Mouse (Mus musculus) adrenal gland, postnatal 25 days (tissue): Measurements from ENCODE around the gene Akr7a5. TPM values are rescaled to one million over a fixed set of nuclear protein-coding genes. Genes with fewer than 3 reads are reported as not detected.

Experiments used
- DNase-seq: peaks from one replicate; pipeline ENCODE4 v3.0.0; 2021; ENCODE audit warnings: mixed read lengths
- total RNA-seq: library from RNA; stranded (reverse); gene quantifications from 2 replicates; pipeline ENCODE4 v1.2.3, GENCODE M21; 2021

The Akr7a5 gene
- total RNA-seq, 1 experiment from 2014 or later, result 69.4 TPM

DNA sequence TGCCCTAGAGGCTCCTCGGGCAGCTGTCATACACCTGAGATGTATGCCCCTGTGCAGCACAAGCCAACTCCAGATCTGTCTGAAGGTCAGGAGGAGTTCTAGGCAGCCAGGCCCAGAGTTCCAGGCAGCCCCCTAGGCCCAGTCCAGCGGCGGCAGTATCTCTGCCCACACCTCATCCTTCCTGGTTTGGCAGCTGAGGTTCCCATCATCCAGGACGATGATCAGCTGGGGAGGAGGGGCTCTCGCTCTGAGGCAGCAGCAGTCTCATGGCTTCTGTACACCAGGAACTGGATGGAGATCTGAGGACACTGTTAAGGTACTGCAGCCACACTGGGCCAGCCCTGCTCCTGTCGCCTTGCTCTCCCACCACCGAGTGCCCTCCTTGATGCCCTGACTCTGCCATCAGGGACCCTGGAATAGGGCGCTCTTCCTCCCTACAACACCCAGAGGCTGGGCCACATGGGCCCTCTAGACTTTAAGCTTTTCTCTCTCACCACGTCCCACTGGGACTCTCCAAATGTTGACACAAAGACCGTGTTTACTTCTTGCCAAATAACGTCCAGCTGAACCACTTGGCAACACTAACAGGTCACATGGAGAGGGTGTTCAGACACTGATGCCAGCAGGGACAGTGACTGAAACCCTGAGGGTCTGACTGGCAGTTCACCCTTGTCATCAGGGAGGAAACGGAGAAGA lies 11.7 kb upstream of the Akr7a5 start:
- no peak for DNase-seq

DNA sequence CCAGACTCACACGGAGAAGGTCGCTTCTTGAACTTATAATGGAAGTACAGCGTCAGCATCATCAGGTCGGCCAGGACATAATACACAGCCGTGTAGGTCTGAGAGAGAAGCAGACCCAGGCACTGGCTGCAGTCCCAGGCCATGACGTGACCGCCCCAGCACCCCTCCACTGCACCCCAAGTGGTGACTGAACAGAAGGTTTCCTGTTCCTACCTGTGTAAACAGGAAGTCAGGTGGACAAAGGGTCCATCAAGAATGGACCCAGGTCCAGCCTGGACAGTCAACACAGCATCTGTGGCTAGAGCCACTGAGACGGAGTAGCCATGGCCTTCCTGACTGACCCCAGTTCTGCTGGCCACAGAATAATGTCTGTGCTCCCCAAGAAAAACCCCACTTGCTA lies 8.8 kb upstream of the Akr7a5 start:
- no peak for DNase-seq

DNA sequence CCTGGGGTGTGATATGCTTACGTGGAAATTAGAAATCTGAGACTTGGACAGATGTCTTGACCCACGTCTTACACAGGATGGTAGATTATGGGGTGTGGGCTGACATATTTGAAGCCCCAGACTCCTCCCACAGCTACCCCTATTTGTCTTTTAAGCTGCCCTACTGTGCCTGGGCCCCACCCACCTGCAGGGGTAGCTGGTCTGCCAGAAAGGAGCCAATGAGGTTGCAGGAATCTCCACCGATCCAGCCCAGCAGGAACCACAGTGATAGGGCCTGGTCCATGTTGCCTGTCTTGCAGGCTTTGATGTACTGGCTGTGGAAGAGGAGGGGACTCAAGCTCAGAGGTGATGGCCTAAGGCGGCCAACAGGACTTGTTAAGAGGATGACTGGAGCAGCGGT lies 8.3 kb upstream of the Akr7a5 start:
- no peak for DNase-seq

DNA sequence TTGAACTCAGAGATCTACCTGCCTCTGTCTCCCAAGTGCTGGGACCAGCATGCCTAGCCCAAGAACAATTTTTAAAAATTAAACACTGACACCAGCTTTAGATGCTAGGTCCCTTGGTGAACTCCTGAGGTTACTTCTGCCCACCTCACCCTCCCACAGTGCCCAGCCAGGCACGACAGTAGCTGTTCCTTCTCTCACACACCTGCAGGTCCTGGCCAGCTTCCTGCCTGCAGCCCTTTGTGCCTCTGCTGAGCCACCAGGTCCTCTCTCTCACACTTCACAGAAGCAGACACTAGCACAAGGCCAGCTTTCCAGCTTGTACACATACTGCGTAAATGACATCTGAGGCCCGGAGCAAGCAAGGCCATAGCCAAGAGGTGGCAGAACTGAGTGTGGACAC lies 5.0 kb upstream of the Akr7a5 start:
- DNase-seq, result no peak

DNA sequence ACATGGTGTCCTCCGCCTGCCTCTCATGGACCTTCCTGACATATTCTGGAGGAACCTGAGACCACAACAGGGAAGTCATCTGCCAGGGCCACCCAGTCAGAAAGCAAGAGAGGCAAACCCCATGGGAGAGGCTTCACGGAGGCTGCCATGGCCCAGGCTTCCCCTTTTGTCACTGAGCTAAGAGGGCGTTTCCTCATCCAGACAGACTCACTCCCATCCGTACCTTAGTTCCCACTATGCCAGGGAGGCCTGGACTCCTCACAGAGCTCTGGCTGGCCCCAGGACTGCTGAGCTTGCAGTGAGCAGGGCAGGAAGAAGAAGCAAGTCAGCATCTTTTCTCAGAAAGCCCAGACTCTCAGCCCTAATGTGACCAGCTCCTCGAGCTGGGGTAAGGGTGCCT lies 2.6 kb upstream of the Akr7a5 start:
- DNase-seq, result no peak

DNA sequence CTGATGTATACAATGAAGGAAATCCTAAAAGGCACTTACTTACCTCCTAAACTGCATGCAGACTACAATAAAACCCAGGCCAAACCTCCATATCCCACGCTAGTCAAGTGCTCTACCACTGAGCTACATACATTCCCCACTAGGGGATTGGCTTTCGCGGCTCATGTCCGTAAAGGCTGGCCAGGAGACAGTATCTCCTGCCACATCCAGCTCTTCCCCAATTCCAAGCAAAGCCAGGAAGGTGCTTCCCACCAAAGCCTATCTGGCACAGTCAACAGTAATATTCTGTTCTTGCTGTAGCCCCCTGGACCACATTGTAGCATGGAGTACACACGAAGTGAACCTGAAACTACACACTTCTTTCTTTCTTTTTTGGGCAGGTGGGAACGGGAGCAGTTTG lies 893 bp upstream of the Akr7a5 start:
- DNase-seq, result no peak

DNA sequence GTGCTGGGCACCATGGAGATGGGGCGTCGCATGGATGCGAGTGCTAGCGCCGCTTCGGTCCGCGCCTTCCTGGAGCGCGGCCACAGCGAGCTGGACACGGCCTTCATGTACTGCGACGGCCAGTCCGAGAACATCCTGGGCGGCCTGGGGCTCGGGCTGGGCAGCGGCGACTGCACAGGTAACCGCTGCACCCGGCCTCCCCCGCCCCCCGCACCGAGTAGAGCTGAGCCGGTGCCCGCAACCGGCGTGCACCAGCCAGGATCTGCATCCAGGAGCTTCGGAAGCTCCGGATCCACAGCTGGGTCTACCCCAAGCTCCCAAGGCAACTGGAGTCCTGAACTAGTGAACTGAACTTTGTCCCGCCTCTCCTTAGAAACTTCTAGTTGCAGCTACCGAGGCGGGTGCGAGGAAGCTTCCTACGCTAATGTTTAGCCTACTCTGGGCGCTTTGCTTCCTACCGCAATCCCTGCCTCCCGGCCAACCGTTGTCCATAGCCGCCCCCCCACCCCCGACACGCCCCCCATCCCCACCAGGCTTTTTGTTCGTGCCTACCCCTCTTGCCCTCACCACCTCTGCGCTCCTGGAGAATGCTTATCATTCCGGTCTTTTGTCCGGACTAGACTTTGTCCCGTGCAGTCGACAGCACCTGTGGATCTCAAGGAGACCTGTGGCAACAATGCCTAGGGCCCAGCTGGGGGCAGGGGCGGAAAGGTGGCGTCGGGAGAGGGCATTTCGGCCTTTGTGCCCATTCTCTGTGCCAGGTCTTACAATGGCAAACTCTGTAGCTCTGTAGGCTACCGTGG lies 556 bp downstream of the Akr7a5 start:
- DNase-seq, result no peak

DNA sequence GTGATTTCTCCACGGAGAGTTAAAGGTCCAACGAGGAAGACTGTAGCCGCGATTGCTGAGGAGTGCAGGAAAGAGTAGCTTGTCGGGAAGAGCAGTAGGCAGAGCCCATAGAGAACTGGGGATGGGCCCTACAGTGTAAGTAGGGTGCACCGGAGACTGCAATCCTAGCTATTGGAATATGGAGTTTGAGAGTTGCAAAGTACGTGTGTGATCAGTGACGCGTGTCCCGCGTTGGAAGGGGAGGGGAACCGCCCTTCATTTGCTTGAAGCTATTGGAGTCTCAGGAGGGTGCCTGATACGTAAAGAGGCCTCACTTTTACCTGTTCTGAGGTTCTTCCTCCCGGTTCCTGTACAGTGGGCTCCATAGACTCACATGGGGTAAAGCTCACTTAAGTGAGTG lies 1.2 kb downstream of the Akr7a5 start:
- no peak for DNase-seq

DNA sequence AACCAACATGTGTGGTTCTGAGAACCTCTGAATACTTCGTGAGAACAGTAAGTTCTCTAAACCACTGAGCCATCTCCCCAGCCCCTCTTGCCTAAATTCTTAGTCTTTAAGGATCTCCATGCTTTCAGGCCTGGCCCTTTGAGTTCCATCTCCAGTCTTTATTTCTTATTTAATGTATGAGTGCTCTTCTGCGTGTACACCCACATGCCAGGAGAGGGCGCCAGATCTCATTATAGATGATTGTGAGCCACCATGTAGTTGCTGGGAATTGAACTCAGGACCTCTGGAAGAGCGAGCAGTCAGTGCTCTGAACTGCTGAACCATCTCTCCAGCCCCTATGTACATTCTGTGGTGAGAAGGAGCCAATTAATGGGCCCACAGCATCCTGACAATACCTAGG lies 2.1 kb downstream of the Akr7a5 start:
- DNase-seq, result no peak

DNA sequence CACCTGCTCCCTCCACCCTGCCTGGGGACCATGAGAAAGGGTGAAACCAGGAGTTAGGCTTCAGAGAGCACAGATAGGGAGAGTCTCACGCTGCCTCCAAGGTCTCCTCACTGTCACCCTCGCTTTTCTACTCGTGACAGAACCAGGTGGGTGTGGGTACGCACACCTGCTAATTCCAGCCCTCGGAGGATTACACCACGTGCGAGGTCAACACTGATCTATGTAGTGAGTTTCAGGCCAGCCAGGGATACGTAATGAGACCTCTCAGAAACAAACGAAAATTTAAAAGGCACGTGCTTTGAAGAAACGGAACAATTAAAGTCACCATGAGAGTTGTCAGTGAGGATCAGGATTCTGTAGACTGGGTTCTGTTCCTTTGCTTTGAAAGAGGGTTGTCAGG lies 7.9 kb downstream of the Akr7a5 start:
- no peak for DNase-seq

DNA sequence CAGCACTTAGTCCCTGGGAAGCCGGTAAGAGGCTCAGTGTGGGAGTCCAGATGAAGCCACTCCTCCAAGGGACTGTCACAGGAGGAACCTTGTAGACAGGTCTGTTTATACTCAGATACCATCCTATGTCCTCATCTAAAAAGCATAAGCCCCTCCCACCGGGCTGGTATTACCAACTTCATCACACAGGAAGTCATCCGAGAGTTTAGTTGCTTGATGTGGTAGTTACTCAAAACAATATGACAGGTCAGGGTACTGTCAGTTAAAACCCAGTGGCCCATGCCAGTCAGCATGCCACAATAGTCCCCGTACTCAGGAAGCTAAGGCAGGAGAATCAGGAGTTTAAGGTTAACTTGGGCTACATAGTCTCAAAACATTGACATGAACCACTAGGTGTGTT lies 9.2 kb downstream of the Akr7a5 start:
- no peak for DNase-seq

DNA sequence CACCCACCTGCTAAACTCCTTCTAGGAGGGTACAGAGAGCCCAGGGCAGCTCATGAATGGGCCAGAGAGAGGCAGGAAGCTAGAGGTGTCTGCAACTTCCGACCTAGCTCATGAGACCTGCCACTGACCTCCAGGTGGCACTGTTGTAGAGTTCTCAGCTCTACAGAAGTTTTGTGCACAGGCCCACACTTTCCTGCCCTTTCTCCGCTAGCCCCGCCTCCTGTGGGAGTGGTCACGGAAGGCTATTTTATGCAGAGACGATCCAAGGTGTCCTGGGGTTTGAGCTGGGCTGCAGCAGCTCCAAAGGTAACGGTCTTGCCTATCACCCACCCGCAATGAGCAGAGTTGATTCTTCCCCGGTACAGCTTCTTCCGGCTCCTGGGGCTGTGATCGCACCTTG lies 20.1 kb downstream of the Akr7a5 start:
- peak; percentile 78 for DNase-seq

DNA sequence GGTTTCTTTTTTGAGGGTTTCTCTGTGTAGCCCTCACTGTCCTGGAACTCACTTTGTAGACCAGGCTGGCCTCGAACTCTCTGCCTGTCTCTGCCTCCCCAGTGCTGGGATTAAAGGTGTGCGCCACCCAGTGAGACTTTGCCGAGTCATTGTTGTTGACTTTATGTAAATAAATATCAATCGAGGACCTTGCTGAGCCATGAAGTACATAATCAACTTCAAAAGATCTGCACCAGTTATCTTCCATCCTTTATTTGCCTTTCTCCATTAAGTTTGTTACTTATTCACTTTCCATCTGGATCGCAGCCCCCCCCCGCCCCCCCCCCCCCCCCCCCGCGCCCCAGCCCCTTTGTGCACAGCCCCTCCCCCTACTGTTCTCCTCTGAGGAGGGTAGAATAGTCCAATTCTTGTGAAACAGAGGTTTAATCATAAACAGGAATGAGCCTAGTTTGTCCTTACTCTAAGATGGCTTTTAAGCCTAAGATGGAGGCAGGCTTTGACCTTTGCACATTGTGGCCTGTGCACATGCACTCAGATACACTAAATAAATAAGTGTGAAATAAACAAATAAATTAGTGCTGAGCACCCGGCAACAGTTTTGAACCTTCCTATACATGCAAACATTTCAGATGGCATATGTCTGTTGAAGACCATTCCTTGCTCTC lies 24.2 kb downstream of the Akr7a5 start:
- DNase-seq, result no peak

DNA sequence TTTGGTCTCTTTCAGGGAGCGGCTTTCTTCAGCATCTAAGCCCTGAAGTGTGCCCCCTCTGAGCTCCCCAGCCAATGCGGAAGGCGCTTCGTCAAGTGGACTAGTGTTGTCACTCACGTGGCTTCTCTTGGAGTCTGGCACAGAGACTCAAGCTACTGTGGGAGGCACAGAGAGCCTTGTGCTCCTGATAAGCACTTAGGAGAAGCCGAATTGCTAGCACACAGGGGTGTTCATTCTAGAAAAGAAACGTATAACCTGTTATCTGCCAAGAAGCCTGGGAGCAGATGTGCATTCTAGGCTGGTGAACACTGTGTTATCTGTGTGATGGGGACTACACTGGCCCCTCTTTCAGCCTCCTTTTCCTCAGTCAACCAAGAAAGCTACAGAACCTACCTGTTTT lies 25.0 kb downstream of the Akr7a5 start:
- no peak for DNase-seq

DNA sequence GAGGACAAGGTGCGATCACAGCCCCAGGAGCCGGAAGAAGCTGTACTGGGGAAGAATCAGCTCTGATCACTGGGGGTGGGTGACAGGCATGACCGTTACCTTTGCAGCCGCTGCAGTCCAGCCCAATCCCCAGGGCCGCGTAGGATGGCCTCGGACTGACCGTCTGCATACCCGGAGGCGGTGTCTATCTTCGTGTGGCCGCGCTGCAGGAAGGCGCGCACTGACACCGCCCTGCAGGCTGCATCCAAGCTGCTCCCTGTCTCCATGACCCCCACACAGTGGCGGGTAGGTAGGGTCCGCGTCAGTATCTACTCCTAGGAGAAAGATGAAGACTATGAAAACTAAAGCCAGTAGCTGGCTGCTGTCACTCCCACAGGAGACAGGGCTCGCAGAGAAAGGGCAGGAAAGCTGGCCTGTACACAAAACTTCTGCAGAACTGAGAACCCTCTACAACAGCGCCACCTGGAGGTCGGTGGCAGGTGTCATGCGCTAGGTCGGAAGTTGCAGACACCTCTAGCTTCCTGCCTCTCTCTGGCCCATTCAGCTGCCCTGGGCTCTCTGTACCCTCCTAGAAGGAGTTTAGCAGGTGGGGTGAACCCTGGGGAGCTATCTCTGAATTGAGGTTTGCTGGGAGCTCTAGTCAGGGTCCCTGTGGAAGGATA lies 26.4 kb downstream of the Akr7a5 start:
- DNase-seq, result peak; percentile 88

DNA sequence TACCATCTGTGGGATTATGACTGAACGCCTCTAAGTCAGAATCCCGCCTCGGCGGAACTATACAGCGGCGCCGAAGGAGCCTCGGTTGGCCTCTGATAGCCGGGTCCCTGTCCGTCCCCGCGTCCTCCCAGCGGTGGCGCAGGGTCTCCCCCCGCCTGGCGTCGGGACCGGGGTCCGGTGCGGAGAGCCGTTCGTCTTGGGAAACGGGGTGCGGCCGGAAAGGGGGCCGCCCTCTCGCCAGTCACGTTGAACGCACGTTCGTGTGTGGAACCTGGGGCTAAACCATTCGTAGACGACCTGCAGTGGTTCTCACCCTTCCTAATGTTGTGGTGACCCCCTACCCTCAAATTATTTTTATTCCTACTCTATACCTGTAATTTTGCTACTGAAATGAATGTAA lies 27.6 kb downstream of the Akr7a5 start:
- DNase-seq, result no peak

DNA sequence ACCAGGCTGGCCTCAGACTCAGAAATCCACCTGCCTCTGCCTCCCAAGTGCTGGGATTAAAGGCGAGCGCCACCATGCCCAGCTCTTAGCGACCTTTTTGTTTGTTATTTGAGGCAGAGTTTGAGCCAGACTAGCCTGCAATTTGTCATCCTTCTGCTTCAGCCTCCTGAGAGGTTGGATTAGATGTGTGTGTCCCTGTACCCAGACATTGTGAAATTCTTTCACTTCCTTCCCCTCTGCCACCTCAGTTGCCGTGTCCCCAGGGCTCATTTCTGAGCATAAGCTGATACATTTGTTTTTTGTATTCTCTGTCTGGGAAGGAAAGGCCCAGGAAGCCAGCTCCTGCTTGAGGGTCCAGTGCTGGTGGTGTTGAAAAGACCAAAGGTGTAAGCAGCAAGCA lies 30.3 kb downstream of the Akr7a5 start:
- no peak for DNase-seq

DNA sequence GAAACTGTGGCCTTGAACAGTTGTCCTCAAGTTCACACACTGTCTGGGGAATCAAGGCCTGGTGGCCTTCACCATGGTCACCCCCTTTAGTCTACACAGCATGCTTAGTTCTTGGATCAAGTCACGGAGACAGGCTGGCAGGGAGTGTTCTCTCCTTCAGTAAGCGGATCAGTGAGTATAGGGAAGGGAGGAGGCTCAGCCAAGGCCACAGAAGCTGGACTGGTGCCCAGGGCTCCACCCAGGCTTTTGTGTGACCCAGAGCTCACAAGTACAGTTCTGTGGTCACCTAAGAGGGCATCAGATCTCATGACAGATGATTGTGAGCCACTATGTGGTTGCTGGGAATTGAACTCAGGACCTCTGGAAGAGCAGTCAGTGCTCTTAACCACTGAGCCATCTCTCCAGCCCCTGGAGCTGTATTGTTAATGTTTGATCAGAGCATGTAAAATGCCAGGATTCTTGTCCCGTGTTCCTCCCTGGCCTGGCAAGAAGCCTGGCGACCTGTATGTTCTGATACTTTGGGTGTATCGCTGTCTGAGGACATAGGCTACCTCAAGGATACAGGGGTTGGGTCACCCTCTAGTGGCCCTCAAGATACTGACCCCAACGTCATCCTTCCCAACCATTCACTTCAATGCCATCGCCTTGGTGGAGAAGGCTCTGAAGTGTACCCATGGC lies 31.2 kb downstream of the Akr7a5 start:
- peak; percentile 83 for DNase-seq

DNA sequence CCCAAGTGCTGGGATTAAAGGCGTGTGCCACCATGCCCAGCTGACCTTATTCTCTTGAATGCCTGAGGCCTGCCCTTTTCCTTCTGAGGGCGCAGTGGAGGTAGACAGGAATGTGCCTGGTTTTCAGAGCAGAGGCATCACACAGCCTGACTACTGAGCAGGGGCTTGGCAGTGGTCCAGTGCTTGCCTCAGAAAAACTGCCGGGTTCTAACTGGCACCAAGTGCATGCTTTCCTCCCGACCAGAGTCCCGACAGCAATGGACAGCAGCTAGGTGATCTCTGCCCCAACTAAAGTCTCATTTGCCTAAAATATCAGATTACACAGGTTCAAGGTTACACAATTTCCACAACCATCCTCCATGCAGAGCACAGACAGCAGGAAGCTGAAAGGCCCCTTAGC lies 33.2 kb downstream of the Akr7a5 start:
- peak; percentile 65 for DNase-seq

DNA sequence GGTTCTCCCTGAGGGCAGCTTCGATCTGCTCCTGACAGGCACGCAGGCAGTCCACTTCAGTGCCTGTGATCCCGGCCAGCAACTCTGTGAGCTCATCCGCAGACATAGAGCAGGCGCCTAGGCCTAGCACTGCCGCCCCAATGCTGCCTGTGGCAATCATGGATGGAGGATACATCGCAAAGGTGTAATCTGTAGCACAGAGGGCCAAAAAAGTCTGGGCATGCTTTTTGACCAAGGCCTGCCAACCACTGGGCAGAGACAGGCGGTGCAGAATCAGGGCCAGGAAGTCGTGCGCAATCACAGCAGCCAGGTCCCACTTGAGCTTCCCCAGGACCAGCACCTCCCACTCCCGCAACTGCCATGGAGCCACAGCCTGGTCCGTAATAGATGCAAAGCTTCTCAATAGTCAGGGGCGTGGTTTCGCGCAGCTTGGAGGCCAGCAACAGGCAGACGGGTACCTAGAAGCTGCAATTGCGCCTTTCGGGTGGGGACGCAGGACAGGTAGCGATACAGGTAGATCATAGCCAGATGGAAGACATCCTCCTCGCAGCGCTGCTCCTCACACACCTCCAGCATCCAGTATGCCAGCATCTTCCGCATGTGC lies 35.0 kb downstream of the Akr7a5 start:
- DNase-seq, result no peak

DNA sequence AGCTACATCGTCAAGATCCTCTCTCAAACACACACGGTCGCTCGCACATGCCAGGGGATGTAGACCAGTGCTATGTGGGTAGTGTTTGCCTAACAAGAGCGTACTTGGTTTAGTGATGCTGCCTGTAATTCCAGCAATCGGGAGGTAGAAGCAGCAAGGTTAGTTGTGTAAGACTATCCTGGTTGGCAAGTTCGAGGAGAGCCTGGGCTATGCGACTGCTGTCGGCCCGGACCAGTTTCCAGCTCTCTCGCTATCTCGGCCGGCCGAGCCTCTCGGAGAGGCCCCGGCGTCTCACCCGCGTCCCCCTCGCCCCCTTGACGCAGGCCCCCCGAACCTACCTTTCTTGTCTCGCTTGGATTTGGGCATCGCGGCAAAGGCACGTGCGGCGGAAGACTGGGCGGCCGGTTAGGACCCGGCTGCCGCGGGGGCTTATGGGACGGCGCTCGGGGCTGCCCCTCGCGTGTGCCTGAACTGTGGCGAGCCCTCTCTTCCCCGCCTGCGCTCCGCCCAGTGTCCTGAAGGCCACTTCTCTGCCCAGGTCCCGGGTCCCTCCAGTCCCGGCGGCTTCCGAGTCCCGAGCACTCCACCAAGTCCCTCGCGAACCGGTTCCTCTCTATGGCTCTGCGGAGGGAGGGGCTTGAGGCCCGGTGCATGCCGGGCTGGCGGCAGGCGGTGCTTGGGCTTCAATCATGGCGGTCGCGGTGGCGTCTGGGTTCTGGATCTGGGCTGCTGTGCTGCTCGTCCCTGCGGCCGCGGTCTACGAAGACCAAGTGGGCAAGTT lies 41.6 kb downstream of the Akr7a5 start, which contains the start of the genes Mrto4, Emc1 and Ubr4:
Mrto4 (minus strand) TSS at position 646 of the 781 bp plus-strand sequence.
Emc1 (plus strand) TSS at position 657 of the 781 bp plus-strand sequence.
Ubr4 (plus strand) TSS at position 679 of the 781 bp plus-strand sequence.
- peak; percentile 86 for DNase-seq
